Mouse (Mus musculus) ES-E14 (cell line): Measurements from ENCODE around the gene Tbc1d8. TPM values are rescaled to one million over a fixed set of nuclear protein-coding genes. Genes with fewer than 3 reads are reported as not detected.

Source experiments
- DNase-seq: peaks from one replicate; pipeline ENCODE4 v3.0.0-alpha.2; 2013; ENCODE audit warnings: low read depth, low spot score
- H3K27ac ChIP-seq: 2 replicates; pipeline ENCODE4 v1.5.1; 2012; ENCODE audit warnings: low read depth, mild to moderate bottlenecking, low read length, moderate library complexity, mixed read lengths; ENCODE audit not compliant: poor library complexity, insufficient read depth, severe bottlenecking
- H3K36me3 ChIP-seq: 2 replicates; pipeline ENCODE4 v1.6.1; 2012; ENCODE audit warnings: mild to moderate bottlenecking, low read length, moderate library complexity, mixed read lengths; ENCODE audit not compliant: control insufficient read depth, poor library complexity, insufficient read depth, severe bottlenecking
- H3K4me1 ChIP-seq, 2 experiments: fragments of 150-350 bp in 1 of 2; sonication (generic) in 1 of 2; 2 replicates each; pipeline ENCODE4 v1.6.1; 2012; ENCODE audit warnings: low read length in 2 of 2, mild to moderate bottlenecking in 1 of 2, mixed read lengths in 1 of 2; ENCODE audit not compliant: control insufficient read depth in 2 of 2, insufficient read depth in 2 of 2, poor library complexity in 1 of 2
- H3K4me3 ChIP-seq, 2 experiments: fragments of 150-350 bp in 1 of 2; sonication (generic) in 1 of 2; 2 replicates each; pipeline ENCODE4 v1.5.1; 2012; ENCODE audit warnings: low read length in 2 of 2, low read depth in 1 of 2, mild to moderate bottlenecking in 1 of 2, mixed read lengths in 1 of 2; ENCODE audit not compliant: insufficient read depth in 1 of 2, poor library complexity in 1 of 2, severe bottlenecking in 1 of 2
- H3K9ac ChIP-seq: 2 replicates; pipeline ENCODE4 v1.6.1; 2012; ENCODE audit warnings: low read depth, mild to moderate bottlenecking, low read length, mixed read lengths; ENCODE audit not compliant: poor library complexity, insufficient read depth, severe bottlenecking
- H3K9me3 ChIP-seq: fragments of 150-350 bp; sonication (generic); 2 replicates; pipeline ENCODE4 v1.6.1; 2012; ENCODE audit warnings: low read depth, mild to moderate bottlenecking, low read length; ENCODE audit not compliant: control insufficient read depth, insufficient read depth
- CHD2 ChIP-seq: IDR thresholded peaks from 2 replicates; pipeline ENCODE4 v1.6.1; 2014; ENCODE audit warnings: mild to moderate bottlenecking, low read depth, low read length, inconsistent platforms
- HCFC1 ChIP-seq: IDR thresholded peaks from 2 replicates; pipeline ENCODE4 v1.6.1; 2012; ENCODE audit warnings: low read length, inconsistent platforms, borderline replicate concordance; ENCODE audit not compliant: insufficient read depth
- MAFK ChIP-seq: IDR thresholded peaks from 2 replicates; pipeline ENCODE4 v1.6.1; 2014; ENCODE audit warnings: mild to moderate bottlenecking, low read depth, low read length, inconsistent platforms; ENCODE audit not compliant: insufficient read depth
- ZC3H11A ChIP-seq: IDR thresholded peaks from 2 replicates; pipeline ENCODE4 v1.6.1; 2012; ENCODE audit warnings: low read depth, mild to moderate bottlenecking, inconsistent platforms, low read length, borderline replicate concordance
- ZNF384 ChIP-seq: IDR thresholded peaks from 2 replicates; pipeline ENCODE4 v1.6.1; 2012; ENCODE audit warnings: low read depth, low read length, inconsistent platforms
- in situ Hi-C, 2 experiments: fragments of 600-800 bp; cut with MboI; formaldehyde crosslinking; loops; one replicate each; pipeline ENCODE4 v1.15.1; 2025; ENCODE audit warnings: low sequenced_read_pairs in 2 of 2, inconsistent platforms in 1 of 2; ENCODE audit not compliant: unreplicated experiment in 2 of 2
- total RNA-seq: library from RNA; depleted of rRNA; stranded (reverse); fragments of 300-350 nt; gene quantifications from 2 replicates; pipeline ENCODE4 v1.2.3, GENCODE M21; 2012

The Tbc1d8 gene
- total RNA-seq, 1 experiment = 6.1 TPM

- in situ Hi-C loops = loop anchor here in 1 of 2 experiments (25.0 kb wide), 1 partner anchor 119 kb away; no protein-coding TSS in a partner anchor
- no peaks in the 10 kb centered on the region for H3K4me1 ChIP-seq
- DNase-seq = no peak
Observed at GRCm38 (mm10) chr1:39393217-39393867, 85.2 kb downstream of the Tbc1d8 start.

GRCm38 (mm10) chr1:39392189-39392588, 86.4 kb downstream of the Tbc1d8 start:
- Histone ChIP-seq H3K4me3 (no peak overlapping the region), H3K27ac (no peak overlapping the region), H3K4me1 (no peaks in the 10 kb centered on the region), H3K9ac (no peak overlapping the region), H3K9me3 (no peaks in the 10 kb centered on the region), H3K36me3 (no peaks in the 10 kb centered on the region)
- TF ChIP-seq HCFC1 (no peak), ZC3H11A (peak; percentile 70; the same call in 1 of the 2 replicates)
- in situ Hi-C loops = loop anchor here in 1 of 2 experiments (25.0 kb wide), 1 partner anchor 120 kb away; no protein-coding TSS in a partner anchor
- peak; percentile 66 for DNase-seq

More at GRCm38 (mm10) chr1:39393217-39393867, 85.2 kb downstream of the Tbc1d8 start:
- Histone ChIP-seq H3K9ac (no peak overlapping the region), H3K36me3 (no peaks in the 10 kb centered on the region), H3K27ac (no peak overlapping the region), H3K9me3 (no peaks in the 10 kb centered on the region), H3K4me3 (no peak overlapping the region)
- no peak for TF ChIP-seq ZC3H11A
- TF ChIP-seq HCFC1 = no peak
- no peak for TF ChIP-seq CHD2

- no peaks in the 10 kb centered on the region for H3K9me3 ChIP-seq
- no peak overlapping the region for H3K4me3 ChIP-seq
- no peaks in the 10 kb centered on the region for H3K36me3 ChIP-seq
- TF ChIP-seq CHD2 = no peak
- TF ChIP-seq ZC3H11A = no peak
- no peak for TF ChIP-seq ZNF384
- no peak for TF ChIP-seq MAFK
- no peak for TF ChIP-seq HCFC1
- no peaks in the 10 kb centered on the region for H3K4me1 ChIP-seq
- no peak overlapping the region for H3K27ac ChIP-seq
- no peak overlapping the region for H3K9ac ChIP-seq
- in situ Hi-C loops = loop anchor here in 1 of 2 experiments (25.0 kb wide), 1 partner anchor 121 kb away; no protein-coding TSS in a partner anchor
- DNase-seq = no peak
Observed at GRCm38 (mm10) chr1:39391652-39392051, 86.9 kb downstream of the Tbc1d8 start.

- no peaks in the 10 kb centered on the region for H3K4me1 ChIP-seq
- TF ChIP-seq ZNF384 (no peak), ZC3H11A (no peak), CHD2 (no peak), MAFK (no peak), HCFC1 (no peak)
- no peak overlapping the region for H3K4me3 ChIP-seq
- no peak for DNase-seq
- no peaks in the 10 kb centered on the region for H3K9me3 ChIP-seq
- H3K9ac ChIP-seq = no peak overlapping the region
- H3K36me3 ChIP-seq = no peaks in the 10 kb centered on the region; the same call in 1 of the 2 replicates
- no peak overlapping the region for H3K27ac ChIP-seq
- in situ Hi-C loops = loop anchor here in 1 of 2 experiments (25.0 kb wide), 1 partner anchor 123 kb away; no protein-coding TSS in a partner anchor
Observed at GRCm38 (mm10) chr1:39389338-39389737, 89.2 kb downstream of the Tbc1d8 start.
